Comparison of ENCODE assay signal across 28 mouse cellular contexts in genomic region chr5:3283083-3283482, GRCm38 (mm10). TPM values are rescaled to one million over a fixed set of nuclear protein-coding genes. Genes with fewer than 3 reads are reported as not detected.
A peak's percentile ranks its signal among the peaks of the same experiment; 100 is the strongest.
DNase-seq lines count a peak whose midpoint lies in the region; ATAC-seq and TF ChIP-seq lines count a peak whose summit lies in the region.
"Had no signal": no experiment of that assay in that cellular context is flagged by ENCODE, and none has a peak within 500 bp of the region (broad histone marks: within the 10 kb centered on the region; RNA-seq: fewer than 3 reads in every experiment).

No protein-coding gene starts in this region.

- no peak for ATAC-seq in midbrain, postnatal 0 days (ENCODE audit: low FRiP score)
- no peak for ATAC-seq in midbrain, embryonic 14.5 days (ENCODE audit: low FRiP score, low TSS enrichment)
- no peak for ATAC-seq in stomach, postnatal 0 days (ENCODE audit: low FRiP score, low TSS enrichment)
- ATAC-seq: forebrain, embryonic 15.5 days; intestine, embryonic 15.5 days; midbrain, embryonic 15.5 days had no signal

- H3K9me3 ChIP-seq in midbrain, postnatal 0 days (ENCODE audit: low read length) = no peaks in the 10 kb centered on the region
- H3K9me3 ChIP-seq in midbrain, embryonic 14.5 days (ENCODE audit: control insufficient read depth, low read length) = no peaks in the 10 kb centered on the region
- H3K9me3 ChIP-seq in MEL (replicated peaks; ENCODE audit: insufficient read depth, low read length) = no peaks in the 10 kb centered on the region
- H3K9me3 ChIP-seq in stomach, postnatal 0 days (ENCODE audit: control insufficient read depth, low read length) = no peaks in the 10 kb centered on the region
- H3K9me3 ChIP-seq: forebrain, embryonic 15.5 days; heart, embryonic 15.5 days; intestine, embryonic 15.5 days; limb, embryonic 15.5 days; lung, embryonic 15.5 days; midbrain, embryonic 15.5 days had no signal

- TF ChIP-seq POLR2A in kidney, adult 2 months (IDR thresholded peaks at IDR 0.05; ENCODE audit: low read depth, low read length) = no peak
- TF ChIP-seq POLR2A in MEL (IDR thresholded peaks at IDR 0.05; ENCODE audit: control insufficient read depth in 1 of 2, insufficient read depth in 1 of 2, low read depth in 1 of 2, low read length in 2 of 2, poor library complexity in 1 of 2) = no peak

- H3K4me3 ChIP-seq in kidney, adult 2 months (ENCODE audit: insufficient read depth, low read depth, low read length) = no peak overlapping the region
- no peak overlapping the region for H3K4me3 ChIP-seq in midbrain, postnatal 0 days (ENCODE audit: low read depth, low read length)
- H3K4me3 ChIP-seq in midbrain, embryonic 14.5 days (replicated peaks; ENCODE audit: low read depth, low read length) = no peak overlapping the region
- H3K4me3 ChIP-seq in MEL (ENCODE audit: control insufficient read depth in 1 of 2, insufficient read depth in 1 of 2, low read depth in 2 of 2, low read length in 2 of 2) = no peak overlapping the region
- no peak overlapping the region for H3K4me3 ChIP-seq in stomach, postnatal 0 days (ENCODE audit: low read depth, low read length)
- H3K4me3 ChIP-seq: forebrain, embryonic 15.5 days; heart, embryonic 15.5 days; intestine, embryonic 15.5 days; left cerebral cortex, adult 2 months; limb, embryonic 15.5 days; lung, embryonic 15.5 days; midbrain, embryonic 15.5 days; myocyte; neural tube, embryonic 13.5 days had no signal

- TF ChIP-seq EP300 in MEL (IDR thresholded peaks at IDR 0.05; ENCODE audit: low read depth in 1 of 2, low read length in 2 of 2) = no peak
- no peak for TF ChIP-seq EP300 in stomach, postnatal 0 days (optimal IDR thresholded peaks at IDR 0.05)

- H3K4me1 ChIP-seq in kidney, adult 2 months (ENCODE audit: control insufficient read depth, insufficient read depth, low read length) = no peaks in the 10 kb centered on the region
- no peaks in the 10 kb centered on the region for H3K4me1 ChIP-seq in midbrain, postnatal 0 days (ENCODE audit: insufficient read depth, low read length)
- no peaks in the 10 kb centered on the region for H3K4me1 ChIP-seq in midbrain, embryonic 14.5 days (ENCODE audit: control insufficient read depth, insufficient read depth, low read length)
- H3K4me1 ChIP-seq in MEL (ENCODE audit: control insufficient read depth in 1 of 2, insufficient read depth in 2 of 2, low read length in 2 of 2) = no peaks in the 10 kb centered on the region
- H3K4me1 ChIP-seq in stomach, postnatal 0 days (replicated peaks; ENCODE audit: control insufficient read depth, insufficient read depth) = no peaks in the 10 kb centered on the region
- H3K4me1 ChIP-seq: forebrain, embryonic 15.5 days; intestine, embryonic 15.5 days; limb, embryonic 15.5 days; lung, embryonic 15.5 days; midbrain, embryonic 15.5 days; neural tube, embryonic 13.5 days had no signal

- no peaks in the 10 kb centered on the region for H3K27me3 ChIP-seq in kidney, adult 2 months (replicated peaks; ENCODE audit: control insufficient read depth, insufficient read depth, low read length)
- H3K27me3 ChIP-seq in midbrain, postnatal 0 days (ENCODE audit: insufficient read depth, low read length) = no peaks in the 10 kb centered on the region
- no peaks in the 10 kb centered on the region for H3K27me3 ChIP-seq in midbrain, embryonic 14.5 days (ENCODE audit: control insufficient read depth, insufficient read depth, low read length)
- H3K27me3 ChIP-seq in MEL (ENCODE audit: control insufficient read depth in 1 of 2, insufficient read depth in 2 of 2, low read length in 2 of 2) = no peaks in the 10 kb centered on the region
- H3K27me3 ChIP-seq in stomach, postnatal 0 days (ENCODE audit: control insufficient read depth, insufficient read depth, low read length) = no peaks in the 10 kb centered on the region
- H3K27me3 ChIP-seq: forebrain, embryonic 15.5 days; heart, embryonic 15.5 days; intestine, embryonic 15.5 days; limb, embryonic 15.5 days; lung, embryonic 15.5 days; midbrain, embryonic 15.5 days; neural tube, embryonic 13.5 days had no signal

- no peaks in the 10 kb centered on the region for H3K36me3 ChIP-seq in kidney, adult 2 months (ENCODE audit: control insufficient read depth, insufficient read depth, low read length)
- H3K36me3 ChIP-seq in midbrain, postnatal 0 days (ENCODE audit: insufficient read depth, low read length) = no peaks in the 10 kb centered on the region
- no peaks in the 10 kb centered on the region for H3K36me3 ChIP-seq in midbrain, embryonic 14.5 days (ENCODE audit: control insufficient read depth, insufficient read depth, low read length)
- no peaks in the 10 kb centered on the region for H3K36me3 ChIP-seq in MEL (ENCODE audit: control insufficient read depth in 1 of 2, insufficient read depth in 2 of 2, low read length in 2 of 2)
- no peaks in the 10 kb centered on the region for H3K36me3 ChIP-seq in stomach, postnatal 0 days (ENCODE audit: control insufficient read depth, insufficient read depth, low read length)
- H3K36me3 ChIP-seq: forebrain, embryonic 15.5 days; G1E; heart, embryonic 15.5 days; intestine, embryonic 15.5 days; limb, embryonic 15.5 days; lung, embryonic 15.5 days; midbrain, embryonic 15.5 days; neural tube, embryonic 13.5 days had no signal

- WGBS in kidney, adult 2 months = 91% methylated on average over 3 of the region's 3 CpGs
- WGBS in midbrain, postnatal 0 days = 90% methylated on average over 3 of the region's 3 CpGs
- 90% methylated on average over 3 of the region's 3 CpGs for WGBS in midbrain, embryonic 14.5 days
- WGBS in stomach, postnatal 0 days = 88% methylated on average over 3 of the region's 3 CpGs

- 0 out of 2 replicates have a peak, but pooled peaks have one; percentile 9 for TF ChIP-seq CTCF in kidney, adult 2 months (conservative IDR thresholded peaks at IDR 0.05; ENCODE audit: insufficient read depth, insufficient read length, low read depth, low read length)
- TF ChIP-seq CTCF in midbrain, postnatal 0 days (IDR thresholded peaks at IDR 0.05) = 0 out of 2 replicates have a peak, but pooled peaks have one; percentile 7
- TF ChIP-seq CTCF in MEL (IDR thresholded peaks at IDR 0.05 in 2 of 3, conservative IDR thresholded peaks at IDR 0.05 in 1 of 3; ENCODE audit: control insufficient read depth in 1 of 3, insufficient read depth in 1 of 3, low read depth in 2 of 3, low read length in 3 of 3, poor library complexity in 1 of 3, severe bottlenecking in 1 of 3) = peak; percentile 40 to 59 (median 46)
- peak; percentile 27 for TF ChIP-seq CTCF in stomach, postnatal 0 days (IDR thresholded peaks at IDR 0.05; ENCODE audit: low read depth)

- no peak overlapping the region for H3K9ac ChIP-seq in midbrain, postnatal 0 days (replicated peaks; ENCODE audit: low read length, poor library complexity, severe bottlenecking)
- H3K9ac ChIP-seq in midbrain, embryonic 14.5 days (replicated peaks; ENCODE audit: low read length) = no peak overlapping the region
- no peak overlapping the region for H3K9ac ChIP-seq in MEL (ENCODE audit: control insufficient read depth, low read depth, low read length, poor library complexity, severe bottlenecking)
- no peak overlapping the region for H3K9ac ChIP-seq in stomach, postnatal 0 days (ENCODE audit: low read length)
- H3K9ac ChIP-seq: forebrain, embryonic 15.5 days; heart, embryonic 15.5 days; hindbrain, embryonic 14.5 days; intestine, embryonic 15.5 days; limb, embryonic 15.5 days; lung, embryonic 15.5 days; midbrain, embryonic 15.5 days; neural tube, embryonic 13.5 days had no signal

- DNase-seq in kidney, adult 2 months = no peak
- DNase-seq in kidney, postnatal 14 days = no peak
- DNase-seq in midbrain, postnatal 0 days (ENCODE audit: low spot score) = no peak
- no peak for DNase-seq in midbrain, embryonic 14.5 days
- peak; percentile 39 for DNase-seq in MEL (ENCODE audit: low read depth, low spot score)
- DNase-seq in stomach, postnatal 0 days (ENCODE audit: low spot score) = no peak
- no peak for DNase-seq in thymus, postnatal 0 days (ENCODE audit: low spot score)
- DNase-seq: adrenal gland, postnatal 25 days; cerebellum, adult 8-10 months; cerebellum, postnatal 36 days; gastrocnemius, postnatal 25 days; heart, postnatal 4 days; left cerebral cortex, postnatal 4 days; lung, postnatal 36 days; retina, postnatal 1 day; right cerebral cortex, postnatal 25 days; spleen, adult 18-20 months had no signal

- H3K79me2 ChIP-seq in MEL (ENCODE audit: control insufficient read depth, insufficient read depth, low read length, poor library complexity) = no peaks in the 10 kb centered on the region

- no peak overlapping the region for H3K4me2 ChIP-seq in midbrain, postnatal 0 days (ENCODE audit: low read depth, low read length, poor library complexity, severe bottlenecking)
- no peak overlapping the region for H3K4me2 ChIP-seq in midbrain, embryonic 14.5 days (ENCODE audit: low read length)
- H3K4me2 ChIP-seq in stomach, postnatal 0 days (replicated peaks; ENCODE audit: low read depth) = no peak overlapping the region
- H3K4me2 ChIP-seq: forebrain, embryonic 15.5 days; heart, embryonic 15.5 days; hindbrain, embryonic 14.5 days; intestine, embryonic 15.5 days; limb, embryonic 15.5 days; lung, embryonic 15.5 days; midbrain, embryonic 15.5 days; neural tube, embryonic 13.5 days had no signal

- H3K27ac ChIP-seq in kidney, adult 2 months (ENCODE audit: insufficient read depth, low read depth, low read length) = no peak overlapping the region
- no peak overlapping the region for H3K27ac ChIP-seq in midbrain, postnatal 0 days (ENCODE audit: low read depth, low read length)
- H3K27ac ChIP-seq in midbrain, embryonic 14.5 days (replicated peaks; ENCODE audit: low read depth, low read length) = no peak overlapping the region
- H3K27ac ChIP-seq in MEL (ENCODE audit: control insufficient read depth, low read depth, low read length) = no peak overlapping the region
- H3K27ac ChIP-seq in stomach, postnatal 0 days (replicated peaks) = no peak overlapping the region
- H3K27ac ChIP-seq: forebrain, embryonic 15.5 days; heart, embryonic 15.5 days; hindbrain, embryonic 14.5 days; intestine, embryonic 15.5 days; left cerebral cortex, adult 2 months; limb, embryonic 15.5 days; lung, embryonic 15.5 days; midbrain, embryonic 15.5 days; neural tube, embryonic 13.5 days had no signal

- TF ChIP-seq RAD21 in MEL (IDR thresholded peaks at IDR 0.05; ENCODE audit: low read depth, low read length) = peak; percentile 52

TF ChIP-seq in MEL, 35 proteins besides CTCF, POLR2A, EP300 and RAD21 (continues in another document):
- TF ChIP-seq UBTF (IDR thresholded peaks at IDR 0.05; ENCODE audit: borderline replicate concordance, insufficient read depth, low read depth, low read length) = no peak

RNA-seq across cellular contexts. Expression of gene Cdk6, which starts 58.2 kb away (rescaled TPM):
- polyA plus RNA-seq in kidney, adult 2 months (2012; rRNA removed) = 6.0 and 7.8 TPM in 2 replicates
- total RNA-seq in midbrain, postnatal 0 days (2014; rRNA removed) = 7.1 and 22.0 TPM in 2 replicates
- 4.0 and 5.5 TPM in 2 replicates for polyA plus RNA-seq in midbrain, postnatal 0 days (2015; fragmentation: Nextera tagmentation; extraction: Ambion mirVana)
- polyA plus RNA-seq in midbrain, embryonic 14.5 days (2014; fragmentation: Nextera tagmentation; extraction: Ambion mirVana) = 8.7 and 15.9 TPM in 2 replicates
- total RNA-seq in MEL (2012; rRNA removed) = 195 and 197 TPM in 2 replicates
- polyA plus RNA-seq in MEL (2012; ENCODE audit: insufficient read depth in 1 of 2, insufficient read length in 2 of 2, low read depth in 1 of 2, low replicate concordance in 2 of 2, missing spikeins in 1 of 2) = 100 to 1,000 TPM in 1 of 2 experiments, 10 to 100 TPM in 1; 79.0 to 318 TPM
- 15.7 and 16.6 TPM in 2 replicates for polyA plus RNA-seq in stomach, postnatal 0 days (2015; fragmentation: Nextera tagmentation; extraction: Ambion mirVana)
- 44.6 and 61.5 TPM in 2 replicates for polyA plus RNA-seq in thymus, postnatal 0 days (2015; fragmentation: Nextera tagmentation; extraction: Ambion mirVana)
